Mouse (Mus musculus): ENCODE measurements around the gene Xpa.

DNA sequence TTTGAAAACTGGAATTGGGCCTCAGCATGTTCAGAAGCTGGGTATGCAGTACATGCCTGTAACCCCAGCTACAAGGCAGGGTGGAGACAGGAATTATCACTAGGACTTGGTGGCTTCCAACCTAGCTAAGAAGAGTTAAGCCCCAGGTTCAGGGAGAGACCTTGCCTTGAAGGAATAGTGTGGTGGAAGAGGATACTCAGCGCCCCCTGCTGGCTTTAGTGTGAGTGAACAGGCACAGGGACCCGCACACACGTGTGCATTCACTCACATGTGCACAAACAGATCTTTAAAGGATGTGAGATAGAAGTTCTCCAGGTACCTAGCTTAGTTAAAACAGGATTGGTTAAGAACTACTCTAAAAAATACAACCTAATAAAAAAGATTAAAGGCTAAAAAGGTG lies 51.8 kb downstream of the Xpa start:
- TF ChIP-seq POLR2A (IDR thresholded peaks at IDR 0.05; ENCODE audit: low read depth, low read length) (no peak), CTCF (IDR thresholded peaks at IDR 0.05; ENCODE audit: extremely low read depth, insufficient read length, insufficient replicate concordance, low read depth, low read length) (peak; percentile 27; the same call in 1 of the 2 replicates)
